Mouse (Mus musculus) heart, postnatal 0 days (tissue): ENCODE results near the gene Map4k2.

Experiments
- CTCF ChIP-seq: IDR thresholded peaks from 2 replicates; pipeline ENCODE4 v1.5.1; 2016; ENCODE audit warnings: antibody characterized with exemption, control low read depth, low read depth
- EP300 ChIP-seq: IDR thresholded peaks from 2 replicates; pipeline ENCODE4 v1.6.1; 2016; ENCODE audit warnings: antibody characterized with exemption, low read depth

- TF ChIP-seq CTCF (no peak), EP300 (no peak)
These were observed 44.3 kb upstream of the Map4k2 start for GRCm38 (mm10) chr19:6296551-6297210.
